Mouse (Mus musculus) megakaryocyte, embryonic 14.5 days (primary cell): ENCODE measurements around the gene Zfp362.

Source experiments
- FLI1 ChIP-seq: IDR thresholded peaks from 2 replicates; pipeline ENCODE4 v1.6.1; 2012; ENCODE audit warnings: low read length, inconsistent platforms, mixed read lengths
- GATA1 ChIP-seq: IDR thresholded peaks from 3 replicates; pipeline ENCODE4 v1.6.1; 2012; ENCODE audit warnings: mixed read lengths, low read length, inconsistent platforms, borderline replicate concordance

DNA sequence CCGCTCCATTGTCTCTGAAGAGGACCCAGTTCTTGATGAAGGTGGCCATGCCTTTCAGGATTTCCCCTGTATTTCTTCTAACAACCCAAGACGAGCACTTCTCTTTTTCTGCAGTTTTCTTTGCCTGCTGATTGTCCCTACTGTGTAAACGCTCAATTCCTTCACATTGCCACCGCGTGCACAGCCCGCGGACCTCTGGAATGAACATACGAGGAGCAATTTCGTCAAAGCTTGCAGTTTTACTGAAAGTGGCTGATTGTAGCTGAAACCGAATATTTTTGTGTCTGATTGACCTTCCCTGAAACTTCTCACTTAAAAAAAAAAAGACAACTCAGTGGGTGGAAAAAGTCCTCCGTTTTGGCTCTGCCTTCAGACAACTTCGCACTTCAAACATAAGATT lies 14.7 kb upstream of the Zfp362 start:
- no peak for TF ChIP-seq GATA1
- TF ChIP-seq FLI1 = no peak
